Mouse (Mus musculus) kidney, adult 2 months (tissue): ENCODE results near the gene Tspan31. TPM values are rescaled to one million over a fixed set of nuclear protein-coding genes. Genes with fewer than 3 reads are reported as not detected.
"Not testable (repeated sequence)": the region's sequence is repeated elsewhere in the genome, so short reads cannot be mapped to it uniquely, and the experiment has no call there.

Experiments
- DNase-seq: peaks from one replicate; pipeline ENCODE4 v3.0.0; 2021
- H3K27ac ChIP-seq: fragments of 200-500 bp; 2 replicates; pipeline ENCODE4 v1.5.1; 2012; ENCODE audit warnings: low read depth, low read length, control low read depth, inconsistent platforms; ENCODE audit not compliant: insufficient read depth
- H3K27me3 ChIP-seq: fragments of 200-500 bp; replicated peaks from 2 replicates; pipeline ENCODE4 v1.6.1; 2012; ENCODE audit warnings: mild to moderate bottlenecking, moderate library complexity, low read length, inconsistent platforms; ENCODE audit not compliant: control insufficient read depth, insufficient read depth
- H3K36me3 ChIP-seq: fragments of 200-500 bp; 2 replicates; pipeline ENCODE4 v1.6.1; 2012; ENCODE audit warnings: mild to moderate bottlenecking, moderate library complexity, low read length, inconsistent platforms; ENCODE audit not compliant: control insufficient read depth, insufficient read depth
- H3K4me1 ChIP-seq: fragments of 200-500 bp; 2 replicates; pipeline ENCODE4 v1.6.1; 2011; ENCODE audit warnings: low read length; ENCODE audit not compliant: control insufficient read depth, insufficient read depth
- H3K4me3 ChIP-seq: fragments of 200-500 bp; 2 replicates; pipeline ENCODE4 v1.5.1; 2011; ENCODE audit warnings: mild to moderate bottlenecking, low read depth, low read length, control low read depth; ENCODE audit not compliant: insufficient read depth
- CTCF ChIP-seq: fragments of 200-500 bp; conservative IDR thresholded peaks from 2 replicates; pipeline ENCODE4 v1.5.1; 2011; ENCODE audit warnings: low read depth, mild to moderate bottlenecking, control low read depth, low read length, moderate library complexity, mixed read lengths; ENCODE audit not compliant: insufficient read depth, insufficient read length
- POLR2A ChIP-seq: fragments of 200-500 bp; IDR thresholded peaks from one replicate; pipeline ENCODE4 v1.6.1; 2011; ENCODE audit warnings: low read depth, low read length, control low read depth
- WGBS: fragments of 180-500 bp; shearing (Covaris S2); methylation state at CpG from one replicate; pipeline ENCODE4 v1.1.7; 2018; 5-methylcytosine and 5-hydroxymethylcytosine counted together
- polyA plus RNA-seq: library from polyadenylated mRNA; depleted of rRNA; stranded (reverse); fragments of >200 nt; gene quantifications from 2 replicates; pipeline ENCODE4 v1.2.3, GENCODE M21; 2012

Gene Tspan31
- polyA plus RNA-seq, 1 experiment = 117 TPM

DNA sequence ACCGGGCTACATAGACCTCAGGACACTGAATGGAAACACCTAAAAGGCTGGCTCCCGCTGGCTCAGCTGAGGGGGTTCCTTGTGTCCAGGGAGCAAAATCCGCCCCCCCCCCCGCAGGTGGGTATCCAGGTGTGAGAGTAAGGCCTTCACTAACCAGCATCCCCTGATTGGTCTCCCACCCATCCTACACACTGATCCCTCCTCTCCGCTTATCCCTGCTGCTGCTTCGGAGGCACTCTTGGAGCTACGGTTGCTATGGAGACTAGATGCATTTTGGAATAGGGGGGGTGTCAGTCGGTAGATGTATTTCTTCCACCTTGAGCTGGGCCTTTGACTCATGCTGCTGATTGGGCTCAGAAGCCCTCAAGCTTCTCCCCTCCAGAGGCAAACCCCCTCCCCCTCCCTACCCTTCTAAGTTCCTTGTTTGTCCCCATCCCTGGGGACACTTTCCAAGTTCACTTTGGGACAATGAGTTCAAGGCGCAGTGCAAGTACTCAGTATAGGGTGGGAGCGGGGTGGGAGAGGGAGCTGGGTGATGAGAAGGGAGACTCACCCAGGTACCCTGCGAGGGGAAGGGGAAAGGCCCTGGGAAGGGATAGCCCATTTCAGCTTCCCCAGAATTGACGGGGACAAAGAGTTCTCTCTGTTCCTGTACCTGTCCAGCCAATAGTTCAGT is 8.1 kb upstream of the Tspan31 start:
- Histone ChIP-seq H3K27ac (no peak overlapping the region), H3K4me3 (no peak overlapping the region), H3K36me3 (no peaks in the 10 kb centered on the region), H3K27me3 (peaks cover 7% of the 10 kb centered on the region), H3K4me1 (0 out of 2 replicates have a peak, but pooled peaks cover 2% of the 10 kb centered on the region)
- DNase-seq = no peak
- 9% methylated on average over 12 of the region's 12 CpGs for WGBS
- TF ChIP-seq POLR2A (no peak), CTCF (no peak)

DNA sequence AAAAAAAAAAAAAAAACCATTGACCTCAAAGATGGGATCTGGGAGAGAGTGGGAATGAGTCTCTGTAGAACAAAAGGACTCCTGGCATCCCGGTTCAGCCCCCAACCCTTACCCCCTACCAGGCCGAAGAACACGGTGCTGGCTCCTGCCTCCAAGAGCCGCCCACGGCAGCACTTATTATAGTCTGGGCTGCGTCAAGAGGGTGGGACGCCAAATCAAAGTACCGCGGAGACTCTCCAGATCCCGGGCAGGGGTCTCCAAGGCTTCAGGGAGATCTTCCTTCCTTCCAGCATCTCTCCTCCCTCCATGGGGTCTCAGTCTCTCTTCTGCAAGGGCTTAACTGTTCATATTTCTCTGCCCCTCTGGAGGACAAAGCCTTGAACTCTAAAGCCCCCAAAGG is 7.5 kb upstream of the Tspan31 start:
- 17% methylated on average over 10 of the region's 10 CpGs for WGBS

DNA sequence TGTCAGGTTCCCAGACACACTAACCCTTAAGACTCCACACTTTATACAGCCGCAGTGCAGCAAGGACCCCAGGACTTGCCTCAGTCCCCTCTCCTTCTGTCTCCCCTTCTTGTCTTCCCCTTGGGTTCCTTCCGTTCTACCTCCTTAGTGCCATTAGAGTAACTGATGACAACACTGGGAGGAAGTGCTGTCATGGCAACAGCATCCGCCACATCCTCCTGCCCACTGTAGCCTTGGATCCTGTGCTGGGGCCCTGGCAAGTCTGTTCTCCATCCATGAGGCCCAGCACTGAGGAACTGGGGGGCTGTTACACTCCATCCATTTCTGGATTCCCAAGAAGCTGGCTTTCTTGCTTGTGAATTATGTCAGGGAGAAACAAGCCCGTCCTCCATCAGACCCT is 6.0 kb upstream of the Tspan31 start:
- no peak for TF ChIP-seq CTCF
- no peak for TF ChIP-seq POLR2A
- H3K27ac ChIP-seq = no peak overlapping the region
- 40% methylated on average over 4 of the region's 4 CpGs for WGBS
- no peak overlapping the region for H3K4me3 ChIP-seq
- no peaks in the 10 kb centered on the region for H3K36me3 ChIP-seq
- H3K27me3 ChIP-seq = peaks cover 6% of the 10 kb centered on the region
- H3K4me1 ChIP-seq = 0 out of 2 replicates have a peak, but pooled peaks cover 2% of the 10 kb centered on the region
- DNase-seq = no peak

More for the DNA sequence above, 7.5 kb upstream of the Tspan31 start:
- no peaks in the 10 kb centered on the region for H3K36me3 ChIP-seq
- no peak overlapping the region for H3K27ac ChIP-seq
- no peak overlapping the region for H3K4me3 ChIP-seq
- 0 out of 2 replicates have a peak, but pooled peaks cover 2% of the 10 kb centered on the region for H3K4me1 ChIP-seq
- TF ChIP-seq CTCF (no peak), POLR2A (no peak)
- peaks cover 7% of the 10 kb centered on the region for H3K27me3 ChIP-seq
- DNase-seq = no peak

DNA sequence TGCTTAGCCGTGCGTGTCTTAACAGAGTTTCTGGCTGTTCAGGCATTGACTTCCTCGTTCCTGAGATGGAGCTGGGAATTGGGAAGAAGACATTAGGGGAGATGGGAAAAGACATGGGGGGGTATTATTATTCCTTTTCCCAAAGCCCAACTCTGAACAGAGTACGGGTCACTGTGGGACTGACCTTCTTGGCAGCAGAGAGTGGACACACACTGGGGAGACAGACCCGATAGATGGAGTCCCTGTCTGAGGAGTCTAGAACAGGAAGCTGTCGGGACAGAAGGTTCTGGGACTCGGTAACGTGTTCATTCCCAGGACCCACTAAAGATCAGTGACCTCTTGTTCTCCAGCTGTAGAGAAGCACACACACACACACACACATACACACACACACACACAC is 5.6 kb upstream of the Tspan31 start:
- no peak overlapping the region for H3K4me3 ChIP-seq
- no peak overlapping the region for H3K27ac ChIP-seq
- DNase-seq = no peak
- no peaks in the 10 kb centered on the region for H3K36me3 ChIP-seq
- H3K4me1 ChIP-seq = 0 out of 2 replicates have a peak, but pooled peaks cover 2% of the 10 kb centered on the region
- peaks cover 5% of the 10 kb centered on the region for H3K27me3 ChIP-seq
- TF ChIP-seq CTCF (no peak), POLR2A (no peak)
- 51% methylated on average over 8 of the region's 8 CpGs for WGBS

DNA sequence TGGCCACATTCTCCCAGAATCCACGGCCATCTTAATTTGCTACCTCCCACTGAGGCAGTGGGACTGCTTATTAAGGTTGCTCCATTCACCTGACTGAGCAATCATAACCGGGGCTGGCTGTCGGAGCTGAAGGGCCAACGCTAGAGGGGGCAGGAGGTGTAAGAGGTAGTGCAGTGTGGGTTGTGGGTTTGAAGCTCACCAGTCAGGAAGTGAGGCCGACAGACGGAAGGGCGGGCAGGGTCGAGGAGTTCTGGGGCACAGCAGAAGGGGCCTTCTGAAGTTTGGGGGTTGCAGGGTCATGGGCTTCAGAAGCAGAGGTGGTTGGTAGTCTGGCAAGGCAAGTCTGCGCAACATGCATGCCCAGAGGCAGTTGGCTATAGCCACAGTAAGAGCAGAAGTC is 5.0 kb upstream of the Tspan31 start, which contains the start of gene Agap2:
TSS of gene Agap2 (plus strand) at position 205 of the 400 bp plus-strand sequence.
- Histone ChIP-seq H3K27me3 (peaks cover 5% of the 10 kb centered on the region), H3K36me3 (no peaks in the 10 kb centered on the region), H3K4me1 (0 out of 2 replicates have a peak, but pooled peaks cover 2% of the 10 kb centered on the region), H3K27ac (no peak within 1 kb of the TSS), H3K4me3 (no peak within 1 kb of the TSS)
- DNase-seq = no peak
- 60% methylated on average over 9 of the region's 9 CpGs for WGBS
- no peak for TF ChIP-seq POLR2A
- no peak for TF ChIP-seq CTCF

DNA sequence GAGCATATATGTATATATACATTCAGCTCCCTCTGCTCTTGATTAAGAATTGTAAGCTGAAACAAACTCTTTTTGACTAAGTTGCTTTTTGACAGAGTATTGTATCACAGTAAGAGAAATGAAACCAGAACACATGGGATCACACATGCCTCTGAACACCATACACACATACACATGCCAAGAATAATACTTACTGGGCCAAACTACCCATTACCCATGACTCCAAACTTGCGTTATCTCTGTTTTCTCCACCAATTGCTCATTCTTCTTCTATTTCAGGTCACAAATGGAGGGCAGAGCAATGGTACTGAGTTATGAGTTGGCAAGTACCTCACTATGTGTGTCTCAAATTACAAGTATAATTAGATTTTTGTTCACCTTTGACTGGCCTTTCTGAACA is 3.9 kb upstream of the Tspan31 start:
- TF ChIP-seq POLR2A = no peak
- no peak for TF ChIP-seq CTCF
- 0 out of 2 replicates have a peak, but pooled peaks cover 2% of the 10 kb centered on the region for H3K27me3 ChIP-seq
- no peak for DNase-seq
- H3K4me3 ChIP-seq = no peak overlapping the region
- peaks cover 2% of the 10 kb centered on the region; the same call in 1 of the 2 replicates for H3K4me1 ChIP-seq
- H3K36me3 ChIP-seq = no peaks in the 10 kb centered on the region
- H3K27ac ChIP-seq = no peak overlapping the region
- WGBS = 83% methylated on average over 1 of the region's 1 CpGs

DNA sequence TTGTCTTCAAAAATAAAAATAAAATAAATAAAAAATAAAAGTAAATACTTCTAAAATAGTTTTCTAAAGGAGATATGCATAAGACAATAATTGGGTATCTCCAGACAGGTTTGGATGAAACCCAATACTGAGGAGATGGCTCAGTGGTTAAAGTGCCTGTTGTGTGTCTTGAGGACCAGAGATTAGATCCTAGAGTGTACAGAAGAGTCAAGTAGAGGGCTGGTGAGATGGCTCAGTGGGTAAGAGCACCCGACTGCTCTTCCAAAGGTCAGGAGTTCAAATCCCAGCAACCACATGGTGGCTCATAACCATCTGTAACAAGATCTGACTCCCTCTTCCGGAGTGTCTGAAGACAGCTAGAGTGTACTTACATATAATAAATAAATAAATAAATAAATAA is 2.9 kb upstream of the Tspan31 start:
- not testable (repeated sequence) for H3K4me3 ChIP-seq, H3K27me3 ChIP-seq, DNase-seq, H3K27ac ChIP-seq, H3K36me3 ChIP-seq, H3K4me1 ChIP-seq
- 69% methylated on average over 2 of the region's 2 CpGs for WGBS

DNA sequence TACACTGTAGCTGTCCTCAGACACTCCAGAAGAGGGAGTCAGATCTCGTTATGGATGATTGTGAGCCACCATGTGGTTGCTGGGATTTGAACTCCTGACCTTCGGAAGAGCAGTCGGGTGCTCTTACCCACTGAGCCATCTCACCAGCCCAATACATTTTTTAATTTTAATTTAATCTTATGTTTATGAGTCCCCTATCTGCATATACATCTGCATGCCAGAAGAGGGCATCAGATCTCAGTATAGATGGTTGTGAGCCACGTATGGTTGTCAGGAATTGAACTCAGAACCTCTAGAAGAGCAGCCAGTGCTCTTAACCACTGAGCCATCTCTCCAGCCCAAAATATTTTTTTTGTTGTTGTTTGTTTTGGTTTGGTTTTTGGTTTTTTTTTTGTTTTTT is 2.2 kb upstream of the Tspan31 start:
- not testable (repeated sequence) for H3K27me3 ChIP-seq, DNase-seq, H3K4me3 ChIP-seq, H3K4me1 ChIP-seq, H3K27ac ChIP-seq, H3K36me3 ChIP-seq
- WGBS = 77% methylated on average over 4 of the region's 4 CpGs
